Mouse (Mus musculus): ENCODE data around the gene Klf2. TPM values are rescaled to one million over a fixed set of nuclear protein-coding genes. Genes with fewer than 3 reads are reported as not detected.

The Klf2 gene
- polyA plus RNA-seq (2017; shearing (Covaris generic)): 1,004 TPM

GRCm38 (mm10) chr8:72318801-72319322 is at the start of gene Klf2:
Gene Klf2 (plus strand): TSS chr8:72319033.

GRCm38 (mm10) chr8:72305210-72305905 is 13.5 kb upstream of the Klf2 start, which contains the start of gene Gm10282:
Gene Gm10282 (minus strand): TSS chr8:72305260.

Other genes starting within 250 kb of the Klf2 start
- gene Olfr373, start 235.9 kb upstream of the Klf2 start, polyA plus RNA-seq (2017; shearing (Covaris generic)): 0.67 TPM
- gene Olfr374, start 212.0 kb upstream of the Klf2 start, polyA plus RNA-seq (2017; shearing (Covaris generic)): 0.05 TPM
- 449 TPM for gene Tpm4, start 184.1 kb upstream of the Klf2 start, polyA plus RNA-seq (2017; shearing (Covaris generic))
- 196 TPM for gene Rab8a, start 157.8 kb upstream of the Klf2 start, polyA plus RNA-seq (2017; shearing (Covaris generic))
- 10.6 TPM for gene Hsh2d, start 129.4 kb upstream of the Klf2 start, polyA plus RNA-seq (2017; shearing (Covaris generic))
- 0.31 TPM for gene Cib3, start 106.2 kb upstream of the Klf2 start, polyA plus RNA-seq (2017; shearing (Covaris generic))
- not detected for gene Gm11034, start 105.4 kb upstream of the Klf2 start, polyA plus RNA-seq (2017; shearing (Covaris generic))
- 76.8 TPM for gene Fam32a, start 99.3 kb upstream of the Klf2 start, polyA plus RNA-seq (2017; shearing (Covaris generic))
- 131 TPM for gene Ap1m1, start 79.0 kb upstream of the Klf2 start, polyA plus RNA-seq (2017; shearing (Covaris generic))
- 2.4 TPM for gene Gm10282, start 13.8 kb upstream of the Klf2 start, polyA plus RNA-seq (2017; shearing (Covaris generic))
- 40.9 TPM for gene Eps15l1, start 102.4 kb downstream of the Klf2 start, polyA plus RNA-seq (2017; shearing (Covaris generic))
- 0.97 TPM for gene Calr3, start 124.8 kb downstream of the Klf2 start, polyA plus RNA-seq (2017; shearing (Covaris generic))
- 4.4 TPM for gene 1700030K09Rik, start 124.8 kb downstream of the Klf2 start, polyA plus RNA-seq (2017; shearing (Covaris generic))
- gene Cherp, start 156.2 kb downstream of the Klf2 start, polyA plus RNA-seq (2017; shearing (Covaris generic)): 86.9 TPM
- gene Slc35e1, start 173.6 kb downstream of the Klf2 start, polyA plus RNA-seq (2017; shearing (Covaris generic)): 156 TPM
- gene Med26, start 229.2 kb downstream of the Klf2 start, polyA plus RNA-seq (2017; shearing (Covaris generic)): 21.1 TPM

All from effector memory CD4-positive, alpha-beta T cell, adult 5 months (primary cell).